Mouse (Mus musculus): ENCODE results near the gene Gsg1l.

The Gsg1l gene

DNA sequence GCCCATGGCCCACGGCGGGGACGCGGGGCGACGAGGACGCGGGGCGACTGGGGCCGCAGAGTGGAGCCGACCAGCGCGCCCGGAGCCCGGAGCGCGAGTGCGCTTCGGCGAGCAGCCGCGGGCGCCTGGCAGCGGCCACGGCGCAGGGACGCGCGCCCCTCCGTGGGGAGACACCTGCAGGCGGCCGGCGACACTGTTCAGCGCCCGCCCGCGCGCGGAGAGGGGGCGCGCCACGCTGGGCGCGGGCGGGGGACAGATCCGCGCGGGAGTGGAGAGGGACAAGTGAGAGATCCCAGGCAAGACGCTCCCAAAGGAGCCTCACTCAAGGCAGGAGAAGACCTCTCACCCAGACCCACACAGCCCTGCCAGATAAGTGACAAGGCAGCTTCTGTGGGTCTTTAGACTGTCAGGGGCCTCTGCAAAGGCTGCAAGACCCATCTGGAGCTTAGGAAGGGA, at the start of gene Gsg1l:
TSS of gene Gsg1l (minus strand) at position 126 of the 456 bp plus-strand sequence.
- no peak for DNase-seq (ENCODE audit: low read depth)

DNA sequence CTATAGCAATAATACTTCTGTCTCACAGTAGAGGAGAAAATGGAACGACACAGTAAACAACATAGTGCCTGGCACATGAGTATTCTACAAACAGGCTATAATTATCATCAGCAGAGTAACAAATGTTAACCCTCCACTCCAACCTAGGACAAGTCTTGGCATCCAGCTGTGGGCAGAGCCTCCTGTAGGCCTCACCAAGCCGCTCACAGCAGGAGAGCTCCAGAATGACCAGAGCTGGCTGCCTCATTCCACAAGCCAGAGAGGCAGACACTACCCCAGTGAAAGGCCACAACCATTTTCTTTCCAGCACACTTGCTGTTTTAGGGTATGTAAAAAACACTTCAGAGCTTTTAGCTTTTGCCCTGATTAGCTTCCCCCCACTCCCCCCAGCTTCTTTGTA, 45.5 kb upstream of the Gsg1l start:
- no peak for DNase-seq (ENCODE audit: low read depth)

DNA sequence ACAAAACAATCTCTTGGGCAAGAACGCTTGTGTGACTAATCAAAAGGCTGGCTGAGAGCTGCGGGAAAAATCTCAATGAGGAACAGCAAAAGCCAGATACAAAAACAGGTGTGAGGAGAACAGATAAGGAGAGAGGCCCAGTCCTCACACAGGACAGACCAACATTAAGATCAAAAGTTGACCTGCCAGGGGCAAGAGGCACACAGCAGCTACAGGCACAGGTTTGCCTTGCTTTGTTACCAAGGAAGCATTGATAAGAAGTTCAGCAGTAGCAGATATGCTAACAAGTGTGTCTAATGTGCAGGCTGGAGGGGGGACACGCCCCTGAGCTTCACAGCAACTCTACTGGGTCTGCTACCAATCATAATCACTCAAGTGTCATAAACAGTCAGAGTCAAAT, 44.3 kb upstream of the Gsg1l start:
- peak; percentile 15 for DNase-seq (ENCODE audit: low read depth)

DNA sequence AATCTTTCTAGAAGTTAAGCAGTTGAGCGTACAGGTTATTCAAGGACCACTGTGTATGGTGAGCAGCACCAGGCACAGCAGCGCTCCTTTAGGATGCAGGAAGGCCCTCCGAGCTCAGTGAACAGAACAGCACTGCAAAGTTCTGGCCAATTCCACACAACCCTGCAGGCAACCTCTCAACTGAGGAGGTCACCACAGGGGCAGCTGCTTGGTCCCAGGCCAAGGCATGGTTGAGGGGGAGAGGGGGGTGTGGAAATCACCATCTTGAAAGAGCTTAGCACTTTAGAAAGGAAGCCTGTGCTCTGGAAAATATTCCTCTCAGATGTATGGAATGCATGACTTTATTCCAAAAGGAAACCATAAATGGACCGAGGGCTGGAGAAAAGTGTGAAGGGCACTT, 39.3 kb upstream of the Gsg1l start:
- no peak for DNase-seq (ENCODE audit: low read depth)

DNA sequence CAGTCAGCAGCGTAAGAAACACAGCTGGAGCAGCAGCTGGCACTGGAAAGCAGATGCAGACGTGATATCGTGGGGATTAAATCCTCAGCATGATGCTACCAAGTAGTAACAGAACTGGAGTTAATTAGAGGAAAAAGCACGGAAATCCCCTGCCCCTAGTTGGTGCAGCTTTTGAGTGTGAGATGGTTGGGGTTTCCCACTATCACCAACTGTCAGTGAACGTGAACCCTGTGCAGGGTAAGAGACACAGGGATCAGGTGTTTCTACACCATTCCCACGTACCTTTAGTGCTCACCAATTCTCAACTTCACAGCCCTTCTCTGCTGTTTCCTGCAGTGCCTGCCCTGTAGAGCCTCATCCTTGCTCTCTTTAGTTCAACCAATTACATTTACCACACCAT, 37.6 kb upstream of the Gsg1l start:
- no peak for DNase-seq (ENCODE audit: low read depth)

DNA sequence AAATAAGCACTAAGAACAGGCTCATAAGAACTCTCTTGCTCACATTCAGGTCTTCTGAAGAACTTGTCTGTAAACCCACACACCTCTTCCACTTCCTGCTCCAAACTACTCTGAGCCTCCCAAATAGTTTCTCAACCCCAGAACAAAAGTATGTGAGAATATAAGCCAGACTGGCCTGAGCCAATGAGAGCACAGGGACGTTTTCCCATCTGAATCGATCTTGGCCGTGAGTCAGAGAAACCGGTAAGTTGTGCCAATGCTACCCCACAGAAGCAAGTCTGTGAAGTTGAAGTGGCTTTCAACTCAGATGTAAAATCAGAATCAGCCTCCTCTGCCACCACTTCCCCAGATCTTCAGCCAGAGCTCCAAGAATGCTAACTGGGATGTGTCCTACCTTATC, 31.1 kb upstream of the Gsg1l start:
- no peak for DNase-seq (ENCODE audit: low read depth)

DNA sequence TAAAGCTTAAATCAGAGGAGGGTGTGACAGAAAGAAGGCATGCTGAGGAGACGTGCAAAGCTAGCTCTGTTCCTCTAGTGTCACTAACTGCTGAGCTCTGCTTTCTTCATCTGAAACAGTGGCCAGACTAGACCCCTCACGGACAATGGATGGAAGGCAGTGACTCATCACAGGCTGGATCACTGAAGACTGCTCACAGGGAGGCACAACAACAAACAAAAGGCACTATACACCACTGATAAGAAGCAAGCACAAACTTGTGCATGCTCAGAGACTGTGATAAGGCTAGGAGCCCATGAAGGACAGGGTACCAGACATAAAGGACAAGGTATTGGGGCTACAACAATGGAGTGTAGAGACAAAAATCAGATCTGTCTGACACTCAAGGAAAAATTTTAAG, 29.0 kb upstream of the Gsg1l start:
- DNase-seq (ENCODE audit: low read depth): no peak

DNA sequence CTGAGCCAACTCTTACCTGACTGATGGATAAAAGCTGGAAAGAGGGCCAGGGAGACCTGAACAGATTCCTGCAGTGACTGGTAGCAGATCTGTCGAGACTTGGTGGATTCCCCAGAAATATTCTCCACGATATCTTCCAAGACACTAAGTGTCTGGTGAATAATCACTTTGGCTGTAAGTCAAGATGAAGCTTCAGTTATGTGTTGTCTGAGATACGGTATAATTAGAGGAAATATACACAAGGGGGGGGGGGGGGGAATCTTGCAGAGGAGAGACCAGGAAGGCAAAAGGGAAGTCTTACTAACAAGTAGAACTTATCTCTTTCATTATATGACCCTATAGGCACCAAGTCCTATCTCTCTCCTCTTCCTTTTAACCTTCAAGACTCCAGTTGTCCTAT, 27.7 kb upstream of the Gsg1l start:
- DNase-seq (ENCODE audit: low read depth): no peak

DNA sequence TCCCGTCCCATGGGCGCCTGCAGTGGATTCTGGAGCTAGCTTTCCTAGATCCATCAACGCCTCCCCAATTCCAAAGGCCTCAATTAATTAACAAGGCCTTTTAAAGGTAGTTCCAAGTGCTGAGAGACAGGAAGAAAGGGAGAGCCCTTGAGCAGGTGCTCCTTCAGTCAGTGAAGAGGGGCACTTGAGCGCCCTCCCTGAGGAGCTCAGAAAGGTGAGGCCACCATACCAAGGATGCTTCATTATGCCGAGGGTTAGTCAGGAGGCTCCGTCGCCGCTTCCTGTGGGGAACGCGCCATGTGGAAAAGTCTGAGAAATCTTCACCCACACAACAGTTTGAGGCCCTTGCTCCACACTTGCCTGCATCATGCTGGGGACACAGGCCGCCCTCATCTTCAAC, 18.2 kb upstream of the Gsg1l start:
- DNase-seq (ENCODE audit: low read depth): no peak

DNA sequence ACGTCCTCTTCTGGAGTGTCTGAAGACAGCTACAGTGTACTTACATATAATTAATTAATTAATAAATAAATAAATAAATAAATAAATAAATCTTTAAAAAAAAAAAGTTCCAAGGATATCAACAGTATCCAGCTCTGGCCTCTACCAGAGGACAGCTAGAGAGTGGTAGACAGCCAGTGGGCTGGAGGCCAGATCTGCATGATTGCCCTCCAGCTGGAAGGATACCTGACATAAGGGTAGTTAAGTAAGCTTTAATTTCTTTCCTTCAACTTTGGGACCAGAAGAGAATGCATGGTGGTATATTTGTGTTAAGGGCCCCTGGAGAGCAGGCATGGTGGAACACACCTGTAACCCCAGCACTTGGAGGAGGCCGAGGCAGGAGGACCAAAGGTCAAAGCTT, 17.6 kb upstream of the Gsg1l start:
- DNase-seq (ENCODE audit: low read depth): no peak

DNA sequence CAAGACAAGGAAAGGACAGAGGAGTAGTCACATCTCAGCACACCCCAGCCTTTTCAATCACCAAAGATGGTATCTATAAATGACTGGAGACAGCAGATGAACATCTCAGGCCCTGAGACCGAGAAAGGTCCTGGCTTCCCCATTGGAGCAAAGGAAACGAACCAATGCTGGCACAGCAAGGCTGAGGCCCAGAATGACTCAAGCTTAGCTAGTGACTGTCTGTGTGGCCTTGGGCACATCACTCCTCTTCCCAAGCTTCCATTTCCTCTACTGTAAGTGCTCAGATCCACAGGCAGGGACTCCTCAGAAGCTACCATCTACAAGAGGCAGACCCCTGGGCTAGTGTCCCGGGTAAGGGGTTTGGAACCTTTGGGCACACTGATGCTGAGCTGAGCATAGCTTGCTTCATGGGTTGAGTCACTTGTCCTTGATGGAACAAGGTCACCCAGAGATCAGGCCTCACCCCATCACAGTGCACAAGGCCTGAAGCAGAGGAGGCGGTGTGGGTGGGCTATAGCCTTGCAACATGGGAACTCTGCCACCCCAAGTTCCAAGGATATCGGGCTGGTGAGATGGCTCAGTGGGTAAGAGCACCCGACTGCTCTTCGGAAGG, 17.1 kb upstream of the Gsg1l start:
- no peak for DNase-seq (ENCODE audit: low read depth)

DNA sequence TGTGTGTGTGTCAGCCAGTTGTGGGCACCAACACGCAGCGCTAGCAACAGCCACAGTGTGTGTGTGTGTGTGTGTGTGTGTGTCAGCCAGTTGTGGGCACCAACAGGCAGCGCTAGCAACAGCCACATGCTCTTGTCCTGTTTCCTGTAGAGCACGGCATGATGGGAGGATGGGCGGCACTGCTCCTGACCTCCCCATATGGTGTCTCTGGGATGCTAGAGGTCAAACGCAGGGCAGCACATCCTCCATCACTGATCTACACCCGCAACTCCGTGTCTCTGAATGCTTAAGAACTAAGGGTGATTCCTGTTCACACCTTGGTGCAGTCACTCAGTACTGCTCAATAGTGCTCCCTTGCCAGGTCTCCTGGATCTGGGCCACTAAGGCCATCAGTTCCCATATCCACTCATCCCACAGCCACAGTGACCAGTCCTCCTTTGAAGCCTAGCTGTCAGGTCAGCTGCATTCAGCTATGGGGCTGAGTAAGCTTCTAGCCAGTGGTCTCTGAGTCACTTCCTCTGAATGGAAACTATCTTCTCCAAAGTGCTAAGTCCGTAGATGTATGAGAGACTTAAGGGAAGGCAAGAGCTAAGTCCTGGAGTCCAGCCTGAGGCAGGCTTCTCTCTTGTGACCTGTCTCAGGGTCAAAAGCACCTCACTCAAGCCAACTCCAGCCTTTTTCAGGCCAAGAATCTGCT, 15.2 kb upstream of the Gsg1l start:
- peak; percentile 94 for DNase-seq (ENCODE audit: low read depth)

DNA sequence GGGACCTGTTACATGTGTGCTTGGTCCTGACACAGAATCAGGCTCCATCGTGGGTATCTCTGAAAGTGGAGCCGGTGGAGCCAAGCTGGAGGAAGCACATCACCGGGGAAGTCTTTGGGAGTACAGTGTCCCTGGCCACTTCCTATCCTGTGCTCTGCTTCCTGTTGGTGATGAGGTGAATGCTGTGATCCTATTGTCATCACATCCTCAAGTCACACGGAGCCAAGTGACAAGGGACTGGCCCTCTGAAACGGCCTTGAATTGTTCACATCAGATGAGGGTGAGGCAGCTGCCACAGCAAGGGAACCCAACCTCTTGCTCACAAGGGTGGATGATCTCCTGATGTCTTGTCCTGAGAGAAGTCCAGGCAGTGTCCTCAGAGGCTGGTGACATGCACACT, 14.4 kb upstream of the Gsg1l start:
- DNase-seq (ENCODE audit: low read depth): peak; percentile 53

DNA sequence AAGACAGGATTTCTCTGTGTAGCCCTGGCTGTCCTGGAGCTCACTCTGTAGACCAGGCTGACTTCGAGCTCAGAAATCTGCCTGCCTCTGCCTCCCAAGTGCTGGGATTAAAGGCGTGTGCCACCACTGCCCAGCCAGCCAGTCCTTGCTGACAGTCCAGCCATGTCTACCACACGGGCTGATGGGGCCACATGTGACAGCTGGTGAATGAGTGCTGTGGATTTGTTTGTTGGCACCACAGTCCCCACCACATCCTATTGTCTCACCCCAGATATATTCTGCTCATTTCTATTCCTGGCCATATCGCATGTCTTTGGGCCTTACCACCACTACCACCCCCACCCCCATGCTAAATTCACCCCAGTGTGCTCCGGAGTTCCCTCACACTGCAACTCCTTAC, 12.5 kb upstream of the Gsg1l start:
- DNase-seq (ENCODE audit: low read depth): peak; percentile 39

DNA sequence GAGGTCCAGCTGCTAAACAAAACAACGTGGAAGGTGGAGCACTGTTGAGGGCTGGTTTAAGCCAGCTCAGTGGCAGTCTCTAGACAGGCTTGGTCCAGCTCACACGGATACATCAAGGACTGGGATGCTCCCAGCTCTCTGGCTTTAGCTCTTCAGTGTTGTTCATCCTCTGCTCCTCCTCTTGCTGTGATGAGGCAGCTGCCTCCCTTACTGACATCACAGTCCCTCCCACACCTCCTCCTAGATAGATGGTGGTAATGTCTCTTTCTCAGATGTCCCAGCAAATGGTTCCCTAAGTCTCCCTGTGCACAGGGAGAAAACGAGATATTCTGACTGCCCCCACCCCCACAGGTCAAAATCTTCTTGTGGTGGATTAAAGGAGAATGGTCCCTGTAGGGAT, 11.0 kb upstream of the Gsg1l start:
- DNase-seq (ENCODE audit: low read depth): no peak

DNA sequence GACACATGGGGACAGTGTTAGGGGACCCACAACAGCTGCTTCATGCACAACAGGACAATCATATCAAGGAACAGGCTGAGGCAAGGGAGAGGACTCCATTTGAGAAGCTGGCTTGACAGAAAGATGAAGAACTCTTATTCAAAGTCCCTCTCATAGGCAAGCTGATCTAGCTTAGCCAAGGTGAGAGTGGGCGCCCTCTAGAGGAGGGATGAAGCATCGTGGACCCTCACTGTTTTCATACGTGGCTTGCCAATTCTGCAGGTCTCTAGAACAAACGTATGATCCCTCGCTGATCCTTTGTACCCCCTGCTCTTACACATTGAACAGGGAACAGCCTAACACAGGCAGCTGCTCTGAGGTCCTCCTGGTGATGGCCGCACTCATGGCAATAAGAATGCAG, 7.6 kb upstream of the Gsg1l start:
- DNase-seq (ENCODE audit: low read depth): peak; percentile 71

DNA sequence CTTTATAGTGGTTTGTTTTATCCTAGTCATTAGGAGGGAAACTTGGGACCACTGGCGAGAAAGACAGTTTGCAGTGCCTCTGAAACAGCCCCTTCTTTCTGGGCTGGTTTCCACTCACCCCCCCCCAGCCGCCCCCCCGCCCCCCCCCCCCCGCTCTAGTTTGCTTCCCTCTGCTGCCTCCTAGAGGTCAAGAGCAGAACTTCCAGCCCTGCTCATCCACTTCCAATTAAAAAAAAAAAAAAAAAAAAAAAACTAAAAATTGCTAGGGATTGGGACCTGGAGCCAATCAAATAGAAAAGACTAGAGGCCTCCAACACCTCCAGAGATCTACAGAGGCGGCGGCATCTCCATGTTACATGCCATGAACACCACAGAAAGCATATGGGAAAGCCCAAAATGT, 5.9 kb upstream of the Gsg1l start:
- DNase-seq (ENCODE audit: low read depth): no peak

DNA sequence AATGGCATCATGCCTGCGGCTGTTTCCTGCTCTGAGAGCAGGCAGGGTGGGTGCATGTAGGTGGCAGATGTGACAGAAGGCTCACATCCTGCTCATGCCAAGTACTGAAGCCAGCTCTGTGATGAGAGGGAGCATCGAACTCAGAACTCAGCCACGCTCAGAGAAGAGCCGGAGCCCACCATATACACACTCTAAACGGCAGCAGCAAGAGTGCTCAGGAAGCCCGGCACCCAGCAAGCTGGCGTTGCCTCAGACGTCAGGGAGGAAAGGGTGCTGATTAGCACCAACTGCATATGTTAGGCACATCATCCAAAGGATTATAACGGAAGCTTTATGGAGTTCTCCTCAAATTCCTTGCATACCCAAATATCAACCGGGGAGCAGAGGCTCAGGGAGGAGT, 5.4 kb upstream of the Gsg1l start:
- DNase-seq (ENCODE audit: low read depth): no peak

DNA sequence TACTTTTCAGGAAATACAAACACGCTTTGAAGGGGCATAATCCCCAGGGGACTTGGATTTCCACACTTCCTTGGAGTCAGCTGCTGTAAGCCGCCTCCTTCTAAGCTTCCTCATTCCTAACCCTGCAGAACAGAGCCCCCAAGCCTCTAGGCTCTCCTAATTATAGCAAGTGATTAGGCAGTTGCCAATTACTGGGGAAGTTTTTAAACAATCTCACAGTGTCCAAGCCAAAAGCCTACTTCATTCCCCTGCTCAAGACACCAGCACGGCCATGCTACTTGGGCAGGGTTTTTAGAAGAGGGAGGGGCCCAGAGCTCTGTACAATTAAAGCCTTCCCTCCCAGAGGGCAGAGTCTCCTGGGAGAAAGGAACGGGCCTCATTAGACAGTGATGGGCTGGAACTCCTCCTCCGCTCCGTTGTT, 4.1 kb upstream of the Gsg1l start:
- no peak for DNase-seq (ENCODE audit: low read depth)

DNA sequence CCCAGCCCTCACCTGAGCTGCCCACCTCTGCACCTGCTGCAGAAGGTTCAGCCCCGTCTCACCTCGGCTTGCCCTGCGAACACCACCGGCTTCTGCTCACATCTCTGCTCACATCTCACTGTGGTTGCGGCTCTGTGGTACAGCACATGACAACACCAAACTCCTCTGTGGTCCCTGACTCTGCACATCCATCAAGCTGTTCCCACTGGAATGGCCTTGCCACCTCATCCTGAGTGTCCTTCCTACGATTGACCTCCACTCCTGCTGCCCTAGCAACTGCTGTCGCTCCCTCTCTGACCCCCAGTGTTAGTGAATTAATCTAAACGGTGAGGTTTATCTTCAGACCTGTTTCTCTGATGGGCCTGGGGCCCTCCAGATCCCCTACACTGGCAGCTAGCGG, 2.9 kb upstream of the Gsg1l start:
- no peak for DNase-seq (ENCODE audit: low read depth)

DNA sequence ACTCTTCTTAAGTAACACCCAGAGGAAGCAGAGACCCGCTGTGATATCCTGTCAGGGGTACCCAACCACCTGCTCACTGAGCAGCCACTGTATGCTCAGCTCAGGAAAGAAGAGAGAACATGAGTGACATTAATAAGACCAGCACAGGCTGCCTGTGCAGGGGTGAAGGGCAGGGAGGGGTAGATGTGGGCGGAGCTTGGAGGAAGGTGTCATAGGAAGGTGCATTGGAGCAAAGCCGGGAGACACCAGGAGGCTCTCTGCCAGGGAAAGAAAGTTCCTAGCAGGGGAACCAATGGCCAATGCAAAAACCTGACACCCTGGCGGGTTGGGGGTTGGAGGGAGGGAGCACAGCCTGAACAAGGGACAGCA, 1.8 kb upstream of the Gsg1l start:
- no peak for DNase-seq (ENCODE audit: low read depth)

DNA sequence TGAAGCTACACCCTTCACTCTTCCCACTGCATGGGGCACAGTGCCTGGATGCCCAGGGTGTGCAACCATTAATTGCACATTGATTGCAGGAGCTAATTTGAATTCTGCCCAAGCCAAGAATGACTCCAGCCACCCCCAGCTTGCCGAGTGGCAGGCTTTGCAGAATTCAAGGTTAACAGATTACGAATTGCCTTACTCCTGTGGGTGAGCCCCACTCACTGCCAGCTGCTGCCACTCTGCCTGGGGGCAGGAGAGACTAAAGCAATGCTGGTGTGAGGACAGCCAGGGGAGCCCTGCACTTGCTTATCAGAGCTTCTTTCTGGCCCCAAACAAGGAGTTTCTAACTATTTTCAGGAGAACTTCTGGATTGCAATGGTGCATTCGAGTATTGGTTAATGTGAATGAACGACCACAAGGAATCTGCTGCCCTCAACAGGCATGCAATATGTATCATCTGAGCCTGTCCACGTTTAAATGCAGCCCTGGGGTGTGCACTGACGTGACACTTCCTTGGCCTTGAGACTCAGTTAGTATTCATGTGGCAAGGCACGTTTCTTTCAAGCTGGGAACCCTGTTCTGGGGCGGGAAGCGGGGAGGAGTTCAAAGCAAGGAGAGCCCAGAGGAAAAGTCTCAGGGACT, 1.2 kb upstream of the Gsg1l start:
- DNase-seq (ENCODE audit: low read depth): peak; percentile 39

DNA sequence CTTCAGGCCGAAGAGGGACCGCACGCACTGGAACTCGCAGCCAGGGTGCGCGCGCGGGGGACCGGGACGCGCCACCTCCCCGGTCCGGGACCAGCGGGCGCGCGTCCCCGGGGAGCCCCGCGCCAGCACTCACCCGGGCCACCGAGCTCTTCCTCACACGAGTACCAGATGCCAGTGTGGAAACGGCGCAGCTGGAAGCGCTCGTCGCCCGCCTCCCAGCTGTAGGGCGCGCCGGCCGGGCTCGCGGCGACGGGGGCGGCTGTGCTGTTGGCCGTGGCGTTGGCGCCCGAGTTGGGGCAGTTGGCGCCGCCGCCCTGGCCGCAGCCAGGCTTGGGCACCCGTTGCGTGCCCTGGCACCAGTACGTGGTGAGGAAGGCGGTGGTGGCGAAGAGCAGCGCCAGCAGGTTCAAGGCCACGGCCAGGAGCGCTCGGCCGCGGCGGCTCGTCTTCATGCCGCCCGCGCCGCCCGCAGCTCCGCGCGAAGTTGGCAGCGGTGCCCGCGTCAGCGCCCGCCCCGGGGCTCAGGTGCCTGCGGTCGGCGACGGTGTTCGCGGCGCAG, 405 bp downstream of the Gsg1l start:
- DNase-seq (ENCODE audit: low read depth): no peak

Data from 416B (cell line).